Mouse (Mus musculus): Measurements from ENCODE around the gene Cnot8.

Cnot8 gene

GRCm38 (mm10) chr11:58102581-58103343 is 1.2 kb upstream of the Cnot8 start:
- DNase-seq (ENCODE audit: extremely low spot score, low read depth, low spot score) = no peak

DNA sequence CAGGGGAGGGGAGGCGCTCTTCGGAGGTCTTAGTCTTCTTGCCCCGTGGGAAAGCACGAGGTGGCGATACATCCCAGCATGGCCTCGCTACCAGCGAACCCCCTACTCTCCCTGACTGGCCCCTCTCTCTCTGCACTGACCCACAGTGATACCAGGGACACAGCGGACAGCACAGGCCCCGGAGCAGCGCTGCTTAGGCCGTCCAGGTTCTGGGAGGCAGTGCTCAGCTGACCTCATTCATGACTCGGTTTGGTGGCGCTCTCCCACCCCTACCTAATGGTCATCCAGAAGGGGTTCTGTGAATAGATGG is 654 bp upstream of the Cnot8 start:
- no peak for DNase-seq (ENCODE audit: extremely low spot score, low read depth, low spot score)

- no peak for DNase-seq (ENCODE audit: extremely low spot score, low read depth, low spot score)
These were observed 418 bp downstream of the Cnot8 start for GRCm38 (mm10) chr11:58104351-58104791.

DNA sequence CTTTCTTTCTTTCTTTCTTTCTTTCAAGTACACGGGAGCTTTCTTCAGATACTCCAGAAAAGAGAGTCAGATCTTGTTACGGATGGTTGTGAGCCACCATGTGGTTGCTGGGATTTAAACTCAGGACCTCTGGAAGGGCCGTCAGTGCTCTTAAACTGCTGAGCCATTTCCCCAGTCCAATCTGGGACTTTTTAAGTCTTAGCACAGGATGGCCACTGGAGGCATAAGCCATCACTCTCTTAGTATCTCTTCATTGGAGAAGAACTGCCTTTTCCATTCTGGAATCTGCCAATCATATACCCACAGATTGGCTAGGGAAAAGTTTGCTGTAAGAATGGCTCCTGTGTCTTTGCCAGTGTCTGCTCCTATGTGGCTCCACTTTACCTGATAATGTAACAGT is 3.1 kb downstream of the Cnot8 start:
- no peak for DNase-seq (ENCODE audit: extremely low spot score, low read depth, low spot score)

DNA sequence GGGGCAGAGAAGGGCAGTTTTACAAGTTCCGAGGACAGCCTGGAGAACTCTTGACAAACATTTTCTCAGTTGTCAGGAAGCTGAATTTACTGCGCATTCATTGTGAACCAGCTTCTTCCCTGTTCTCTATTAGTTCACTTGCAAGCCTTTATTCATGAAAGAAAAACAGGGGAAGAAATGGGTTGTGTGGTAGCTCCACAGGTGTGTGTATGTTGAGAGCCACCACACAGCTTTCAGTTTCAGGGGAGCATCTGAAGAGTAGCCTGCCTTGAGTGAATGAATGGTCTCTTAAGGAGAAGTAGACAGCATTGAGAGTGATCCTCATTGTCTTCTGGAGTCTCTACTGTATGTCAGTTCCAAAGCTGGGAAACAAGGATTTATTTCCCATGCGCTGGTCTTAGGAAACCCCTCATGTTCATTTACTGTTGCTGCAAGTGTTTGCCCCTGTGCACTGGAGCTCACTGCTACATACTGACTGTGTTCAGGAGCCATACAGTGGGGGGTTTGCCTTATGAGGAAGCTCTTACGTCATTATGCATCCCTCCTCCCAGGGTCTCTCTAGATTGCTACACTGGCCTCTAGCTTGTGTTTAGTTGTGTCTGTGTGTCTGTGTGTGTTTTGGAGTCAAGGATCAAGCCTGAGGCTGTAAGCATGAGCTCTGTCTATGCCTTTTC is 3.8 kb downstream of the Cnot8 start:
- no peak for DNase-seq (ENCODE audit: extremely low spot score, low read depth, low spot score)

DNA sequence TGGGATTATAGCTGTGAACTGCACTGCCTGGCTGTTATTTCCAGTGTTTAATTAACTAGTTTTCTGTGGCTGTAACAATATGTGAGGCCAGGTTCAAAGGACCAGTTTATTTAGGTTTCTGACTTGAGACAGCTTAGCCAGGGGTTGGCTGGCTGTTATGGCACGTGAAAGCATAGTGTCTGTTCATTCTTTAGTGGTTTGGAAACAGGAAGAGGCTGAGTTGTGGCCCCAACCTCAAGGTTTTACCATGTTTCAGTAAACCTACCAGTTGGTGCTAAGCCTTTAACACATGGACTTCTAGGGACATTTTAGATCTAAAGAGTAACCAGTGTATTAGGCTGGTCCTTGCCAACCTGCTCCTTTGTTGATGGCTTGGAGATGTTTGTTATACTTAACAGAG is 12.6 kb downstream of the Cnot8 start:
- no peak for DNase-seq (ENCODE audit: extremely low spot score, low read depth, low spot score)

DNA sequence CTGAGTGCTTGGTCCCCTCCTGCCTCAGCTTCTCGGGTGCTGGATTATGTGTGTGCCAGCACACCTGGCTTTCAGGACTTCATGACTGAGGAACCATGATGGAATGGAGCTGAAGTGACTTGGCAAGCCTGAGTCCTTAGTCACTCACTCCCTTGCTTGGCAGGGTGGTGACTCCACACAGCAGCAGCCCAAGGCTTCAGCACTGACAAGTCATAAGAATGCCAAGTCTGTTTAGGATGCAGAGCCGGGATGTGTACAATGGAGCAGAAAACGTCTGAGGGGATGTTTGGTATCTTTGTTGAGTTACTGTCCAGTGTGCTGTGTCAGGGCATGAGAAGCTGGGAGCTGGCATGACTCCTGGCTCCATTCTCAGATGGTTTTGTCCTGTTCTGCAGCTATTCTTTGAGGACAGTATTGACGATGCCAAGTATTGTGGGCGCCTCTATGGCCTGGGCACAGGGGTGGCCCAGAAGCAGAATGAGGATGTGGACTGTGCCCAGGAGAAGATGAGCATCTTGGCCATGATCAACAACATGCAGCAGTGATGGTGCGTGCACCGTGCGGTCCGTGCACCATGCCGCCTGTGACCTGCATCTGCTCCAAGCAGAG is 13.2 kb downstream of the Cnot8 start:
- DNase-seq (ENCODE audit: extremely low spot score, low read depth, low spot score) = no peak

GRCm38 (mm10) chr11:58120655-58121054 is 16.7 kb downstream of the Cnot8 start:
- no peak for DNase-seq (ENCODE audit: extremely low spot score, low read depth, low spot score)

GRCm38 (mm10) chr11:58121351-58121750 is 17.4 kb downstream of the Cnot8 start:
- no peak for DNase-seq (ENCODE audit: extremely low spot score, low read depth, low spot score)

DNA sequence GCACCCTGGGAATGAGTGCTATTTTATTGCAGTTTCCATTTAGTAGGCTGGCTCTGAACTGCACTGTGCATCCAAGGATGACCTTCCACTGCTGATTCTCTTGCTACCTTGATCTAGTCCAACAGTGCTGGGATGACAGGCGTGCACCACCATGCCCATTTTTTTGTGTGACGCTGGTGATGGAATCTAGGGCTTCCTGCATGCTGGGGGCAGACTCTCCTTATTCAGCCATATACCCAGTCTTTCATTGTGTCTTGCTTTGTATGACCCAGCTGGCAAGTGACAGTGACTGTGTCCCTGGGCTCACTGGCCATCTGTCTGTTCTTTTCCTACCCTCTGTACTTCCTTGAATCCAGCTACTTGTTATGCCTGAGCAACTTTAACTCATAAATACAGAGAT is 19.8 kb downstream of the Cnot8 start:
- DNase-seq (ENCODE audit: extremely low spot score, low read depth, low spot score) = no peak

DNA sequence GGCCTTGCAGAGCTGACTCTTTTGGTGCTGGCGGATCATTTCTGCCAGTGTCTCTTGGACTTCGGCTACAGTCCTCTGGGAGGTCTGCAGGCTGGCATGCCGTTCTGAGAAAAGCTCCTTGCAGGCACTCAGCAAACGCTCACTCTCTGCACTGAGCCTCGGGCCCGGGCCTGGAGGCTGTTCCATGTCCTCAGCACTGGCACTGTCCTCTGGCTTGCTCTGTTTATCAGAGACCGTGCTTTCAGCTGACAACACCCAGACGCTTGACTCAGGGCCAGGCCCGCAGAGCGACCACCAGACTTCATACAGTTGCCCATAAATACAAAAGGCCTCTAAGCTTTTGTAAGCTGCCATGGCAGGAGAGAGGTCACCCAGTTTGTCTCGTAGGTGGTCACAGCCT is 21.1 kb downstream of the Cnot8 start:
- DNase-seq (ENCODE audit: extremely low spot score, low read depth, low spot score) = no peak

- no peak for DNase-seq (ENCODE audit: extremely low spot score, low read depth, low spot score)
These were observed 22.6 kb downstream of the Cnot8 start for GRCm38 (mm10) chr11:58126397-58127160.

GRCm38 (mm10) chr11:58127544-58127943 is 23.6 kb downstream of the Cnot8 start:
- DNase-seq (ENCODE audit: extremely low spot score, low read depth, low spot score) = no peak

DNA sequence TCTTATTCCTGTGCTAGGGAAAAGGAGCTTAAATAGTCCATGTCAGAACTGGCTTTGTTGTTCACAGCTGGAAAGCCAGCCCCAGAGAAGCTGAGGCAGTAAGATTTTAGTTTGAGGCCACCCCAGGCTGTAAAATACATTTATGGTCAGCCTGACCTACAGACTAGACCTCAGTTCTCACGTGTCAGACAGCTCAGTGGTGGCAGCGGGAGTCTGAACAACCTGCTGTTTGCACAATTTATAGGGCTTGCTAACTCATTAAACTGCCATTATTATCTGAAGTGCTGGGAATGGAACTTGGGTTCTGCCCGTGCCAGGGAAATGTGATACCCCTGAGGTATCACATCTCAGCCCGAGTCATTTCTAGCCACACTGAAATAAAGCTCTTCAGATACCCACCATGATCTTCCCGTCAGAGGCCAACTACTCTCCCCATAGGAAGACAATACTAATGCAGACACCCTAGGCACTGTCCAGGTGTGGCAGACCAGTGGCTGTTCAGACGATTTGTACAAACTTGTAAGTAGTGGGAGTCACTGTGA is 25.4 kb downstream of the Cnot8 start:
- no peak for DNase-seq (ENCODE audit: extremely low spot score, low read depth, low spot score)

DNA sequence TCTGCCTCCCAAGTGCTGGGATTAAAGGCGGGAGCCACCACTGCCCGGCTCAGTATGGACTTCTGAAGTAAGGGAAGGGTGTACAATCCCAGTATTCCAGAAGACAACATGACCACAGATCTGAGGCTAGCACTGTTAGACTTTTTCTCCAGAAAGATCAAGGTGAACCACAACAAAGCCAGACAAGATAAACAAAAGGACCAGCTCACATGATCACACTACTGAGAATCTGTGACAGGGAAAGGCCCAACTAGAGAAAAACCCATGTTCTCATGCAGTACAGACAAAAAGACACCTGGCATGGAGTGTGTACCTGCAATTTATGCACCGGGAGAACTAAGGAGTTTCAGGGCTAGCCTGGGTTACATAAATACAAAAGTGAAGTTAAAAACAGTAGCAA is 28.1 kb downstream of the Cnot8 start:
- no peak for DNase-seq (ENCODE audit: extremely low spot score, low read depth, low spot score)

- DNase-seq (ENCODE audit: extremely low spot score, low read depth, low spot score) = no peak
These were observed 30.9 kb downstream of the Cnot8 start for GRCm38 (mm10) chr11:58134869-58135268.

DNA sequence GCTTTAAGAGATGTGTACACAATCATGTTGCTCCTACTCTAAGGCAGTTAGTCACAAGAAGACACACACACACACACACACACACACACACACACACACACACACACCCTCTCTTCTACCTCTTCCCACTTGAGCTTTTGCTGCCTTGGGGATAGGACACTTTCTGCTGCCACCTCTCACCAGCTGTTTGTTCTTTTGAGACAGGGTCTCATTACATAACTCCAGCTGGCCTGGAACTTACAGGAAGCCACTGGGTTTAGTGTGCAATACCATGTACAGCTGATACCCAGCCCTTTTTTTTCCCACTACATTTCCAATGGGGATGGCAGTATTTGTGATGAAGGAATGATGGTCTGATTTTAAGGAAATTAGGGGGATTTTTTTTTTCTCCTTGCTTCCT is 31.3 kb downstream of the Cnot8 start:
- DNase-seq (ENCODE audit: extremely low spot score, low read depth, low spot score) = no peak

DNA sequence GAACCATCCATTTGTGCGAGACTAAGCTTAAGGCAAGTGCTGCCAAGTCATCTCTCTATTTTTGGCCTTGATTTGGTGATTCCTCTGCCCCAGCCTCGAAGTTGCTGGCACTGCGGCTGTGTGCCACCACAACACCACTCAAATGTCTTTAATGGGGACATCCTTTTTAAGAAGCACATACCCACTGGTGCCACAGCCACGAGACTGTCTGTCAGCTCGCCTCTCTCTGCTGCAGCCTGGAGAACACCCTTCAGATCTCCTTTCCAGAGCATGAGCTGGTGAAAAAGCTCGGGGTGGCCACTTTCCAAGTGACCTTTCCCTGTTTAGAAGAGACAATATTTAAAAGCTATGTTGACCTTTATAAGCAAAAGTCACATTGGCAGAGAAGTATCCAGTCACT is 32.7 kb downstream of the Cnot8 start:
- DNase-seq (ENCODE audit: extremely low spot score, low read depth, low spot score) = no peak

- DNase-seq (ENCODE audit: extremely low spot score, low read depth, low spot score) = no peak
These were observed 34.9 kb downstream of the Cnot8 start for GRCm38 (mm10) chr11:58138821-58139220.

DNA sequence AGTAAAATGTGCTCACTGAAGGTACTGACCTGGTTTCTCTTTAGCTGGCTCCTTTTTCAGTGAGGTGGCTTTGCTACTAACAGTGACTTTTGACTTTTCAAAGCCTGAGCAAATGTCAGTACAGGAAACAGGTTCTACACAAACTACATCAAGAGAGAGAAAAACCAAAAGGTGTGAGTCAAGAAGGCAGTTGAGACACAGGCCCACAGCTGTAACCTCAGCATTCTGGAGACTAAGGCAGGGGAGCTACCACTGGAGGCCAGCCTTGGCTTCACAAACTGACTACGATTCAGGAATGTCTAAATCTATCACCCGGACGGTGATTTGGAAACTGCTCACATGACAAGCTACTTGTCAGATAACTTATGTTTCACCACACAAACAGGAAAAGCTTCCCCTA is 35.5 kb downstream of the Cnot8 start:
- no peak for DNase-seq (ENCODE audit: extremely low spot score, low read depth, low spot score)

DNA sequence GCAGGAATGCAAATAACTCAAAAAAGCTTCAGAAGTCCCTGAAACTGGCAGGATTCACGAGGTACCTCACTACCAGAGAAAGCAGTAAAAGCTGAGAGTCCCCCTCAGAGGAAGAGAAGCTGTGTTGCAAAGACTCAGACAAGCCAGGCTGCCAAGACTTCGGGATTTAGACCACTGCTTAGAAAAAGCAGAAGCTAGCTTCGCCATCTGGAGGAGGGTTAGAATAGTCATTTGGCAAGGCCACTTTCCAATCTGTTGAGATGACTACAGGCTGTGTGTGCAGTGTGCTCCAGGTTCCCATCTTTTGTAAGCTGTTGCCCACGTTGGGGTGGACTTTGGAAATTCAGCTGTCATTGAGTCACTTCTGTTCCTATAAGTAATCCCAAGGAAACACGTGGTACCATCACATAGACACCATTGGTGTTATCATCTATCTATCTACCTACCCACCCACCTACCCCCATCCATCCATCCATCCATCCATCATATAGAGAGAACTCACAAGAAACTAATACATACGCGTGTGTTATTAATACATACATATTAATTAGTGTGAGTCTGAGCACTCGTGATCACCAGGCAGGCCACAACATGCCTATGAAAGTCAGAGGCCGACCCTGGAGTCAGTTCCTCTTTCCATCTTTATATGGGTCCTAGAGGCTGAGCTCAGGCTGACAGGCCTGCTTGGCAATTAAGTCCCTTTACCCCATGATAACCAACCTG is 39.9 kb downstream of the Cnot8 start:
- DNase-seq (ENCODE audit: extremely low spot score, low read depth, low spot score) = no peak

Measured in hindlimb bud, embryonic 11.5 days (tissue).